Mouse (Mus musculus): ENCODE measurements around the gene Kif1c.

Gene Kif1c

GRCm38 (mm10) chr11:70697376-70697775 lies 3.0 kb upstream of the Kif1c start:
- DNase-seq (ENCODE audit: low spot score): peak; percentile 33

GRCm38 (mm10) chr11:70699051-70699450 lies 1.3 kb upstream of the Kif1c start:
- no peak for DNase-seq (ENCODE audit: low spot score)

DNA sequence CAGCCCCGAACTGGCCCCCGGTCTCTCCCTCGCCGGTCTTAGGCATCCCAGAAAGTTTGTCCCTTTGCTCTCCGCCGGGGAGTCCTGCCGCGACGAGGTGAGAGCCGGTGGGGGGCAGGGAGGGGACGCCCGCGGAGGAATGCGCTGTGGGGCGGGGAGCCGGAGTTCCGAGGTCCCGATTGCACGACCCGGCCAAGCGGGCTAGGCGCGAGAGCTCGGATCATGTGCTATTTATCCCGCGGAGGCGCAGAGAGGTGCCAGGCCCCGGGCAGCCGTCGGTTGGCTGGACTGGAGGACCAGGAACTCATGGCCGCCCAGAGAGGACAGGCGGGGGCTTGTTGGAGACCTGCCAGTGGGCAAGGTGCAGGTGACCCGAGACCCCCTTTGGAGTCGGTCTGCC lies 265 bp downstream of the Kif1c start:
- peak; percentile 35 for DNase-seq (ENCODE audit: low spot score)

DNA sequence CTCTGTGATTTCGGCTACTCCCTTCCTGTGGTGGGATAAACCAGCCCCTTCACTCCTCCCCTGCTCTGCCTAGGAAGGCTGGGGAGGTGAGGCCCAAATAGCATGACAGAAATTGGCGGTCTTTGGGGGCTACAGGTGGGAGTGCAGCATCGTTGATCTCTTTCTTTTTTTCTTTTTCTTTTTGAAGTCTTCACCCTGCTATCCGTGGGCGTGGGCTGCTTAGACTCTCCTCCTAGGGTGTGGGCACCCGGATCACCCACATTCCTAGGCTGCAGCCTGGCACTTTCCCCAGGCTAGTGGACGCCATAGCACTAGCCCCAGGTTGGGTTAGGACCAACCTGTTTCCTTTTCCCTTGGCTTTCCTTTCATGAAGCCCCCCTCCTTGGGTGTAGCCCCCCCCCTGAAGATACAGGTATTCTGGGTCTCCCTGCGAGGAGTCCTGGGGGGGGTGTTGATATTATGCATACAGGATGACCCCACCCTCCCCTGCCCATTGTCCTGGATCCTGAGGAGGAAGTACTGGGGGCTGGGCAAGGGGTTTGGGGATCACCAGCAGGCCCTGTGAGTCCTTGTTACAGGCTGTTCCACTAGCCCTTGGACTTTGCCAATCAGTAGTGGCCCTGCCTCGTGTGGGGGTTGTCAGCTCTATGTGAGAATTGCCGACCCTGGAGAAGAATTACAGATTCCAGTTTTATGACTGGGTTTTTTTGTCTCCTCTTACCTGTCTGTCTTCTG lies 1.0 kb downstream of the Kif1c start:
- no peak for DNase-seq (ENCODE audit: low spot score)

GRCm38 (mm10) chr11:70701984-70702733 lies 1.8 kb downstream of the Kif1c start:
- no peak for DNase-seq (ENCODE audit: low spot score)

DNA sequence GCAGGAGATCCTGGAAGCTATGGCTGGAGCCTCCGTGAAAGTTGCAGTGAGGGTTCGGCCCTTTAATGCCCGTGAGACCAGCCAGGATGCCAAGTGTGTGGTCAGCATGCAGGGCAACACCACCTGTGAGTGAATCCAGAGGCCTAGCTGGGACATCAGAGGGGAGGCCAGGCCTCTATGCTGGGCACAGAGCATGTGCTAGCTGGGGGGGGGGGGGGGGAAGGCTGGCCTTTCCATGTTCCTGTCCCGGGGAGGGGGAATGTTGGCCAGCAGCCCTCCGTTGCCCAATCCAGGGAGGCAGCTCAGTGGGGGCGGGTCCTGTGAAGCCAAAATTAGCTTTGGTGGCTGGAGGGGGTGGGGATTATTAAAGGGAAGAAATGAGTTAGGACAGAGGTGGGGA lies 2.4 kb downstream of the Kif1c start:
- no peak for DNase-seq (ENCODE audit: low spot score)

GRCm38 (mm10) chr11:70706127-70706526 lies 5.8 kb downstream of the Kif1c start:
- DNase-seq (ENCODE audit: low spot score): no peak

DNA sequence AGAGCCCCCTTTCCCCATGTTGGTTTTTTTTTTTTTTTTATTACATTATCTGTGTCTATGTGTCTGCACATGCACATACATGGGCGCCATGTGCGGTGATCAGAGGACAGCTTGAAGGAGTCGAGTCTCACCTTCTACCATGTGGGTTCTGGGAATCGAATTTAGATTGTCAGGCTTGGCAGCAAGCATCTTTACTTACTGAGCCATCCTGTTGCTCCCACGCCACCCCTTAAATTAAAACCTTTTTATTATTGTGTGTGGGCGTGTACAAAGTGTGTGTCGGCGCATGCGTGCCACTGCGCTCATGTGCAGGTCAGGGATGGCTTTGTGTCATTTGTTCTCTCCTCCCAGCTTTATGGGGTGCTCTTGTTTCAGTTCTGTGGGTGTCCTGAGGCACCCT lies 10.7 kb downstream of the Kif1c start:
- no peak for DNase-seq (ENCODE audit: low spot score)

DNA sequence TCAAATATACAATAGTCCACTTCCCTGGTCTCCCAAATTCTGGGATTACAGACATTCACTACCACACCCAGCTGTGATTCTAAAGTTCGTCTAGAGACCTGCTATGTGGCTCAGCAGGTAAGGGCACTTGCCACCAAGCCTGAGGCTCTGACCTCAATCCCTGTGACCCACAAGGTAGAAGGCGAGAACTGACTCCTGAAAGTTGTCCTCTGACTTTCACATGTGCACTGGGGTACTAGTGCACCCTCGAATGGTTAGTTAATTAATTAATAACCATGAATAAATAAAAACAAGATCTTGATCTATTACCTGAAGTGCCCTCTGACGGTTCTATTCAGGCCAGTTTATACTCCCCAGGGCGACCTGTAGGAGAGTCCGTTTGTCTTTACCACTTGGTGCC lies 12.9 kb downstream of the Kif1c start:
- DNase-seq (ENCODE audit: low spot score): no peak

DNA sequence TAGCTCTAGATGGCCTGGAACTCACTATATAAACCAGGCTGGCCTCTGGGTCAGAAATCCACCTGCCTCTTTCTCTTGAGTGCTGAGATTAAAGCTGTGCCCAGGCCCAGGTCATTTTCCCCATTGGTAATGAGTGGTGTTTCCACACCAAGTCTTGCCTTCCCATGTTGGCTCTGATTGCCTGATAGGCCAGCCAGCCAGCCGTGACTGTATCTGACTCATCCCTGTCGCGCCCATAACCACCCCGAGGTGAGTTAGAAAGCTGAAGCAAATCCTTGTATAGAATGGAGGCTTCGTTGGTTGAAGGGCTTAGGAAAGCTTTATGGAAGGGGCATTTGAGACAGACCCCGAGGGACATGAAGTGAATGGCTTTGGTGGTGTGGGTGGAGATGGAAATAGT lies 15.5 kb downstream of the Kif1c start:
- no peak for DNase-seq (ENCODE audit: low spot score)

DNA sequence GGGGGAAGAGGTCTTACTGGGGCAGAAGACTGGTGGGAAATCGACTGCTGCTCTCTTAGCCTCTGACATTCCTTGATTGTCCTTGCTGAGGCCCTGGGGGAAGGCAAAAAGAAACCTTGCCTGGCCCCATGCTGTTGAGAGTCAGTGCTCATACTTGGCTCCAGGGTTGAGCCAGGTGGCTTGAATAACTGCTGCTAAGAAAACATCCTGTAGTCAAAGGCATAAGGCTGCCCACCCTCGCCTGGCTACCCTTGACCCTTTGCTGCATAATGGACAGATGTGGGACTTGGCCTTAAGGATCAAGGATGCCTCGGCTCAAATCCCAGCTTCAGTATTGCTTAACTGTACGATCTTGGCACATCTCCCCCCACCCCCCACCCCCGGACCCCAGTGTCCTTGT lies 18.1 kb downstream of the Kif1c start:
- no peak for DNase-seq (ENCODE audit: low spot score)

DNA sequence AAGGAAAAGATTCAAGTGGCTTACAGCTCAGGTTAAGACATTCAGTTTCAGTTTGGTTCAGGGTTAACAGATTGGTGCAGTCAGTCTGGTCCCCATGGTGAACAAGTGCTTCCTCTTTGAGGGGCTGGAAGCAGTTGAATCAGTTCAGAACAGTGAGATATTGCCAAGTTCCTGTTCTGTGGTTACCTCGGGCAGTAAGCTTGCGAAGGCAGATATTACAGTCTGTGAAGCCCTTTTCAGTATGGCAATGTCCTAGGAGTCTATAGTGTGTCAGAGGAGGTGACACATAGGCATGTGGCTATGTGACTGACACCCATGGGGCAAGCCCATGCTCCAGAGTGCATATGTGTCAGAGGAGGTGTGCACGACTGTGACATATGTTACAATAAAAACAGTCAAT lies 20.2 kb downstream of the Kif1c start:
- no peak for DNase-seq (ENCODE audit: low spot score)

DNA sequence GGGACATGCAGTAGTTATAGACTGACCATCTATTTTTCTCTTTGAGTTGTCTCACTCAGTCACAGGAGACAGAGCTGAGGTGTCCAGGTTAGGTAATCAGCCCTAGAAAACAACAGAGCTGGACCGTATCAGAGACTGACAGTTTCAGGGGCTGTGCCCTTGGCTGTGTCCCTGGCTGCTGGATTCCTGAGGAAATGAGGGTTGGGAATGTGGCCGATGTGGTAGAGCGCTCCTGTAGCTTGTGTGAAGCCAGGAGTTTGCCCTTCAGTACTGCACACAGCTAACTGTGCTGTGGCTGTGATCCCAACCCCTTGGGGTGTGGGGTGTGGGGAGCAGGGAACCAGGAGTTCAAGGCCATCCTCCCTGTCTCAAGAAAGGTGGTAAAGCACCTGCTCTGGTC lies 20.7 kb downstream of the Kif1c start:
- no peak for DNase-seq (ENCODE audit: low spot score)

- no peak for DNase-seq (ENCODE audit: low spot score)
Measured at GRCm38 (mm10) chr11:70724706-70725105, 24.4 kb downstream of the Kif1c start.

- DNase-seq (ENCODE audit: low spot score): no peak
Measured at GRCm38 (mm10) chr11:70726585-70726984, 26.2 kb downstream of the Kif1c start.

DNA sequence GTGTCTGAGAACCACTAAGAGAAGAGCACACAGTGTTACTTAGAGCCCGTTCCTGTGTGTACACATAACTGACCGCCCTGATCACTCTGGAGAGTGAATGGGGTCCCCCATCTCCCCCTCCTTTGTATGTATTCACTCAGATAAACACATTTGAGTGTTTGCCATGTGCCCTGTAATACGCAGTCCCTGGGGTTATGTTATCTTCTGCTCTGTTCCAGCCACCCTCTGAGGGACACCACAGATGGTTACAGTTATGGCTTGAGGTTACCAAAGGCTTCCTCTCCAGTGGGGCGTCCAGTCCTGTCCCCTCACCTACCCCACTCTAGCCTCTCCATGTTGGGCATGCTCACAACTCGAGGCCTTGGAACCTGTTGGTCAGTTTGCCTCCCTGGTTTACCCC lies 27.0 kb downstream of the Kif1c start:
- DNase-seq (ENCODE audit: low spot score): no peak

DNA sequence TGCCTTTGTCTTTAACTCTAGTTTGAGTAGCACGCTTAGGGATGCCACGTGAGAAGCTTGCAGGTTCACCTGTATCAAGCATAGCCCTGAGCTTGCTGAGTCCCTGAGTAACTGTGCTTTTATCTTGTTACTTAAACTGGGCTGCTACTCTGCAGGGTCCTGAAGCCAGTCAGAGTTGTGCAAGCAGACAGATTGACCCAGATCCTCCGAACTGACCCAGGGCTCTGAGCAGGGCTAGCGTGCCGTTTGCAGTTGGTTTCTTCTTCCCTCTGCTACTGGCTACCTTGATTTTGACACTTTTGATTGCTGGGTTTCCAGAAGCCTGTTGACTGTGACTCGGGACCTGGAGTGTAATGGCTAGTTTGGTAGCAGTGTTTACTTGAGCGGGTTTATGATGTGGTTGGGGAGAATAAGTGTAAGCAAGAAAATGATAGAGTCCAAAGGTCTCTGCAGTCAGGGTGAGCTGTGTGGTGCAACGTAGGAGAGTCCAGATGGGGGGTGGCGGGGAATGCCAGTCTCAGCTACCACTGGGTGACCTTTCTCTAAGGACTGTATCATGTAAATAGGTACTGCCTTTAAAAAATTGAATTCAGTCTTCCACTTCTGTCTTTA lies 30.2 kb downstream of the Kif1c start:
- DNase-seq (ENCODE audit: low spot score): no peak

DNA sequence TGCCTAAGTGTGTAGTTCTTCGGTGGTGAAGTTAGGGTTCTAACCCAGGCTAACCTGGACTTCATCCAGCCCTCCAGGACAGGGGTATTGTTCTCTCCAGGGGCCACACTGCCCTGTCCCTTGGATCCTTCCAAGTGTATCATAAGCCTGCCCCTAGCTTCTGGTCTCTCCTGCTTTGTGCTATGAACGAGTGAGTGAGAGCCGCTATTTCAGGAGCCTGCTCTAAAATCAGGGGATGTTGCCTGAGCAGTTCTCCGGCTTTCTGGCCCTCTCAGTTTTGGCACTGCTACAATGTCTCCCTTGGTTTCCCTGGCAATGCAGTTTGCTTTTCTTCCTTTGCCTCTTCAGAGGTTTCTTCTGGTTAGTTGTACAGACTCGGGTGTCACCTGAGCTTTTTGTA lies 30.8 kb downstream of the Kif1c start:
- no peak for DNase-seq (ENCODE audit: low spot score)

DNA sequence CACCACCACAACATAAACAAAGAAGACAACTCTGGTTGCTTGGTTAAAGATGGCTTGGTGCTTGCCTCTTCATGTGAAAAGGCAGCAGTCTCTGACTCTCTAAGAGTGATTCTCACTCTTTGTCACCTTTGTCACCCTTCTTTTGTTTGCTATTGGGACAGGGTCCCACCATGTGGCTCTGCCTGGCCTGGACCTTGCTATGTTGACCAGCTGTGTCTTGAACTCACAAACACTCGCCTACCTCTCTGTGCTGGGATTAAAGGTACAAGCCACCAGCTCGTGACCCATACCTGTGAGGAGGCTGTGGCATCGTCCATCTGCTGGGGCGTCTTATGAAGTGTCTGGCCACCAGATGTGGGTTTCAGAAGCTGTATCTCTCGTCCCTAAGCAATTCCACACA lies 32.9 kb downstream of the Kif1c start:
- no peak for DNase-seq (ENCODE audit: low spot score)

DNA sequence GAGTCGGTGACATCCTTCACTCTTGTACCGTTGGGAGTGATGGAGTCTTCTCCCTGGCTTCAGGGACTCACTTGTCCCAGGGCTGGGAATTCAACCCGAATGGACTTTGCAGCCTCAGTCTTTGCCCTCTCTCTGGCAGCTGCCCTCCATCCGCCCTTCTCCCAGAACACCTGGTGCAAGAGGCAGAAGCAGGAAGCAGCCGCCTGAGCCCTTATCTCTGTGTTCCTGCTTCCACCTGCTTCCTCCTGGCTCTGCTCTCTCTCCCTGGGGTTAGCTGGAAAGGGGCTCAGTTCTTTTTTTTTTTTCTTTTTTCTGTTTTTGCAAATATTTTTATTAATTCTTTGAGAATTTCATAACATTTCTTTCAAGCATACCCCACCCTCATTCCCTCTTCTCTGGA lies 37.4 kb downstream of the Kif1c start:
- DNase-seq (ENCODE audit: low spot score): no peak

DNA sequence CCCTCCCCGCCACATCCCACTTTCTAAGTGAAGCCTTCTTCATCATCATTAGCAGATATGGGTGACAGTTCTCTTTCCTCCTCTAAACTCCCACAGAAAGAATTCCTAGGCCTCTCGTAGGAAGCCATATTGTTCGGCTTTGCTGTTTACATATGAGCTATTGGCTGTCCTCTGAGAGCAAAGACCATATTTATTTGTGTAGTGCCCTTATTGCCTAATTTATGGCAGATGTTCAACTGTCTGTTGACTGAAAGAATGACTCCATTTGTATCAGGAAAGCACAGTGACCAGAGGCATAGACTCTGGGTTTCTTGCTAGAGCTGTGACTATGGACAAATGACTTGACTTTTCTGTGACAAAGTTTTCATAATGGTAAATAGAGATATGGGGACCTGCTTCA lies 41.3 kb downstream of the Kif1c start:
- no peak for DNase-seq (ENCODE audit: low spot score)

- DNase-seq (ENCODE audit: low spot score): no peak
Measured at GRCm38 (mm10) chr11:70742117-70742516, 41.8 kb downstream of the Kif1c start.
